Mouse (Mus musculus) MEL (cell line): ENCODE results near the gene Cyfip2. TPM values are rescaled to one million over a fixed set of nuclear protein-coding genes. Genes with fewer than 3 reads are reported as not detected.
A peak's percentile ranks its signal among the peaks of the same experiment; 100 is the strongest.

ENCODE experiments used
- DNase-seq: peaks from one replicate; pipeline ENCODE4 v3.0.0; 2011; ENCODE audit warnings: low read depth, low spot score
- H3K27ac ChIP-seq: 2 replicates; pipeline ENCODE4 v1.5.1; 2012; ENCODE audit warnings: low read depth, mild to moderate bottlenecking, control low read depth, low read length, moderate library complexity; ENCODE audit not compliant: control insufficient read depth
- H3K27me3 ChIP-seq, 2 experiments: fragments of 150-350 bp in 1 of 2; sonication (generic) in 1 of 2; 2 replicates each; pipeline ENCODE4 v1.6.1; 2012; ENCODE audit warnings: low read length in 2 of 2, mild to moderate bottlenecking in 2 of 2, improper control_type of control experiment in 1 of 2, moderate library complexity in 1 of 2; ENCODE audit not compliant: insufficient read depth in 2 of 2, control insufficient read depth in 1 of 2
- H3K36me3 ChIP-seq, 2 experiments: 2 replicates each; pipeline ENCODE4 v1.6.1; 2012 to 2014; ENCODE audit warnings: low read length in 2 of 2, improper control_type of control experiment in 1 of 2, inconsistent platforms in 1 of 2, mild to moderate bottlenecking in 1 of 2; ENCODE audit not compliant: insufficient read depth in 2 of 2, control insufficient read depth in 1 of 2
- H3K4me1 ChIP-seq, 2 experiments: fragments of 150-350 bp in 1 of 2; sonication (generic) in 1 of 2; 2 replicates each; pipeline ENCODE4 v1.6.1; 2012; ENCODE audit warnings: low read length in 2 of 2, improper control_type of control experiment in 1 of 2, mild to moderate bottlenecking in 1 of 2; ENCODE audit not compliant: insufficient read depth in 2 of 2, control insufficient read depth in 1 of 2
- H3K4me3 ChIP-seq, 2 experiments: fragments of 150-350 bp in 1 of 2; sonication (generic) in 1 of 2; 2 replicates each; pipeline ENCODE4 v1.5.1; 2012; ENCODE audit warnings: low read depth in 2 of 2, low read length in 2 of 2, mild to moderate bottlenecking in 2 of 2, moderate library complexity in 2 of 2, control low read depth in 1 of 2, improper control_type of control experiment in 1 of 2; ENCODE audit not compliant: control insufficient read depth in 1 of 2, insufficient read depth in 1 of 2
- H3K79me2 ChIP-seq: 2 replicates; pipeline ENCODE4 v1.6.1; 2012; ENCODE audit warnings: mild to moderate bottlenecking, low read length, moderate library complexity; ENCODE audit not compliant: control insufficient read depth, poor library complexity, insufficient read depth
- H3K9ac ChIP-seq: 2 replicates; pipeline ENCODE4 v1.6.1; 2012; ENCODE audit warnings: low read depth, mild to moderate bottlenecking, control low read depth, low read length, moderate library complexity; ENCODE audit not compliant: control insufficient read depth, poor library complexity, severe bottlenecking
- H3K9me3 ChIP-seq: fragments of 150-350 bp; sonication (generic); replicated peaks from 2 replicates; pipeline ENCODE4 v1.6.1; 2012; ENCODE audit warnings: mild to moderate bottlenecking, low read length, improper control_type of control experiment, moderate library complexity; ENCODE audit not compliant: insufficient read depth
- CTCF ChIP-seq, 3 experiments: IDR thresholded peaks in 2 of 3; conservative IDR thresholded peaks in 1 of 3; 2 replicates each; pipeline ENCODE4 v1.5.1; 2011 to 2012; ENCODE audit warnings: low read length in 3 of 3, low read depth in 2 of 3, mild to moderate bottlenecking in 2 of 3, improper control_type of control experiment in 1 of 3, inconsistent platforms in 1 of 3, mixed read lengths in 1 of 3, moderate library complexity in 1 of 3; ENCODE audit not compliant: control insufficient read depth in 1 of 3, insufficient read depth in 1 of 3, poor library complexity in 1 of 3, severe bottlenecking in 1 of 3
- E2F4 ChIP-seq: IDR thresholded peaks from 2 replicates; pipeline ENCODE4 v1.6.1; 2011; ENCODE audit warnings: low read depth, low read length, improper control_type of control experiment, borderline replicate concordance
- ELF1 ChIP-seq: IDR thresholded peaks from 2 replicates; pipeline ENCODE4 v1.6.1; 2014; ENCODE audit warnings: low read depth, mild to moderate bottlenecking, inconsistent platforms, low read length, improper control_type of control experiment, moderate library complexity
- HCFC1 ChIP-seq: IDR thresholded peaks from 2 replicates; pipeline ENCODE4 v1.6.1; 2012; ENCODE audit warnings: low read depth, mild to moderate bottlenecking, inconsistent platforms, low read length, improper control_type of control experiment, moderate library complexity
- KAT2A ChIP-seq: conservative IDR thresholded peaks from 2 replicates; pipeline ENCODE4 v1.6.1; 2012; ENCODE audit warnings: low read depth, low read length, improper control_type of control experiment, inconsistent platforms
- MAX ChIP-seq: IDR thresholded peaks from 2 replicates; pipeline ENCODE4 v1.6.1; 2011; ENCODE audit warnings: low read length, improper control_type of control experiment
- MEF2A ChIP-seq: IDR thresholded peaks from 2 replicates; pipeline ENCODE4 v1.6.1; 2014; ENCODE audit warnings: low read depth, mild to moderate bottlenecking, inconsistent platforms, low read length, improper control_type of control experiment; ENCODE audit not compliant: poor library complexity, insufficient replicate concordance, severe bottlenecking; ENCODE audit errors: extremely low read depth
- MXI1 ChIP-seq: IDR thresholded peaks from 2 replicates; pipeline ENCODE4 v1.6.1; 2011; ENCODE audit warnings: mild to moderate bottlenecking, low read depth, low read length, improper control_type of control experiment
- NELFE ChIP-seq: IDR thresholded peaks from 2 replicates; pipeline ENCODE4 v1.6.1; 2011; ENCODE audit warnings: low read depth, low read length, improper control_type of control experiment
- NRF1 ChIP-seq: IDR thresholded peaks from 2 replicates; pipeline ENCODE4 v1.6.1; 2014; ENCODE audit warnings: low read depth, mild to moderate bottlenecking, inconsistent platforms, low read length, improper control_type of control experiment, moderate library complexity; ENCODE audit not compliant: poor library complexity, insufficient read depth, severe bottlenecking
- POLR2A ChIP-seq, 2 experiments: IDR thresholded peaks; 2 replicates each; pipeline ENCODE4 v1.6.1; 2011 to 2012; ENCODE audit warnings: low read length in 2 of 2, mild to moderate bottlenecking in 2 of 2, control low read depth in 1 of 2, improper control_type of control experiment in 1 of 2, low read depth in 1 of 2, moderate library complexity in 1 of 2; ENCODE audit not compliant: control insufficient read depth in 1 of 2, insufficient read depth in 1 of 2, poor library complexity in 1 of 2
- POLR2AphosphoS5 ChIP-seq: IDR thresholded peaks from 2 replicates; pipeline ENCODE4 v1.6.1; 2012; ENCODE audit warnings: low read depth, borderline replicate concordance, mild to moderate bottlenecking, inconsistent platforms, low read length, moderate library complexity, mixed read lengths
- SIN3A ChIP-seq: IDR thresholded peaks from 2 replicates; pipeline ENCODE4 v1.6.1; 2012; ENCODE audit warnings: low read length, improper control_type of control experiment, inconsistent platforms
- SMC3 ChIP-seq: IDR thresholded peaks from 2 replicates; pipeline ENCODE4 v1.6.1; 2011; ENCODE audit warnings: low read depth, low read length, improper control_type of control experiment
- USF1 ChIP-seq: IDR thresholded peaks from 2 replicates; pipeline ENCODE4 v1.6.1; 2014; ENCODE audit warnings: low read depth, mild to moderate bottlenecking, inconsistent platforms, low read length, improper control_type of control experiment, moderate library complexity
- USF2 ChIP-seq, 2 experiments: IDR thresholded peaks; 2 replicates each; pipeline ENCODE4 v1.6.1; 2011 to 2012; ENCODE audit warnings: improper control_type of control experiment in 2 of 2, low read length in 2 of 2, borderline replicate concordance in 1 of 2, inconsistent platforms in 1 of 2, low read depth in 1 of 2, mild to moderate bottlenecking in 1 of 2; ENCODE audit not compliant: insufficient read depth in 1 of 2
- ZKSCAN1 ChIP-seq: IDR thresholded peaks from 2 replicates; pipeline ENCODE4 v1.6.1; 2012; ENCODE audit warnings: low read depth, mild to moderate bottlenecking, inconsistent platforms, low read length, improper control_type of control experiment, moderate library complexity
- ZNF384 ChIP-seq: IDR thresholded peaks from 2 replicates; pipeline ENCODE4 v1.6.1; 2012; ENCODE audit warnings: low read depth, mild to moderate bottlenecking, inconsistent platforms, low read length, improper control_type of control experiment
- polyA plus RNA-seq, 2 experiments: library from polyadenylated mRNA; stranded (reverse) in 1 of 2; unstranded in 1 of 2; fragments of >175 nt in 1 of 2; fragments of >200 nt in 1 of 2; gene quantifications; 2 replicates each; pipeline versions ENCODE4 v1.2.1 to v1.2.4; 2012; ENCODE audit warnings: low replicate concordance in 2 of 2, low read depth in 1 of 2; ENCODE audit not compliant: insufficient read length in 2 of 2, insufficient read depth in 1 of 2, missing spikeins in 1 of 2
- total RNA-seq: library from RNA; depleted of rRNA; stranded (reverse); fragments of 300-350 nt; gene quantifications from 2 replicates; pipeline ENCODE4 v1.2.3, GENCODE M21; 2012

Gene Cyfip2
- total and polyA plus RNA-seq, 3 experiments = 9.9 to 31.8 (median 18.9) TPM

- Histone ChIP-seq H3K27ac (no peak overlapping the region), H3K9me3 (no peaks in the 10 kb centered on the region), H3K27me3 (peaks cover 2 to 7% of the 10 kb centered on the region in 2 experiments), H3K36me3 (no peaks in the 10 kb centered on the region), H3K9ac (no peak overlapping the region), H3K4me3 (no peak overlapping the region), H3K4me1 (peaks cover 0 to 3% of the 10 kb centered on the region in 2 experiments; a peak in 1 of 4 replicates), H3K79me2 (no peaks in the 10 kb centered on the region)
- no peak for TF ChIP-seq ZKSCAN1
- TF ChIP-seq POLR2AphosphoS5 = no peak
- DNase-seq = no peak
Observed at GRCm38 (mm10) chr11:46347756-46348155, 35.1 kb upstream of the Cyfip2 start.

GRCm38 (mm10) chr11:46343886-46344546 lies 31.4 kb upstream of the Cyfip2 start:
- no peak overlapping the region for H3K27ac ChIP-seq
- no peaks in the 10 kb centered on the region for H3K9me3 ChIP-seq
- no peak overlapping the region for H3K4me3 ChIP-seq
- no peaks in the 10 kb centered on the region for H3K79me2 ChIP-seq
- H3K27me3 ChIP-seq = peaks cover 2 to 7% of the 10 kb centered on the region in 2 experiments
- peak; percentile 38; the same call in 1 of the 2 replicates for TF ChIP-seq MAX
- no peak for TF ChIP-seq HCFC1
- H3K36me3 ChIP-seq = no peaks in the 10 kb centered on the region
- H3K4me1 ChIP-seq = peaks cover 0 to 3% of the 10 kb centered on the region in 2 experiments; a peak in 1 of 4 replicates
- DNase-seq = peak; percentile 17
- no peak overlapping the region for H3K9ac ChIP-seq

DNA sequence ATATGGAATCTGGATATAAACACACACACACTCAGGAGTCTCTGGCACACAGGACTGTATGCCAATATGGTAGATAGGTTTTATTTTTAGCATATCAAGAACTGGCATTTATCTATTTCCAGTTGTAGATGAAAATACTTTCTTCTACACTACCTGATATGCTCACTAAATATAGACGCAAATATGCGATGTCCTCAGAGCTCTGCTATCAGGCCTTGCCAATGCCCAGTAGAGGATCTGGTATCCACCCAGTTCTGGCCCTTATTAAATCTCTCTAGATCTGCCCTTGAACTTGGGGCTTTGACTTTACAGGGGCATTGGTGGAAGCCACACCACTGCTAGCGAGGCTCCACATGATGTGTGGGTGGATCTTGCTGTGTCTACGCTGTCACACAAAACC lies 29.3 kb upstream of the Cyfip2 start:
- DNase-seq = no peak
- no peak overlapping the region for H3K4me3 ChIP-seq
- H3K4me1 ChIP-seq = peaks cover 0 to 3% of the 10 kb centered on the region in 2 experiments; a peak in 1 of 4 replicates
- no peak for TF ChIP-seq ZKSCAN1
- TF ChIP-seq SMC3 = no peak
- TF ChIP-seq POLR2AphosphoS5 = no peak
- no peaks in the 10 kb centered on the region for H3K9me3 ChIP-seq
- H3K79me2 ChIP-seq = no peaks in the 10 kb centered on the region
- peaks cover 2 to 4% of the 10 kb centered on the region in 2 experiments for H3K27me3 ChIP-seq
- no peaks in the 10 kb centered on the region for H3K36me3 ChIP-seq
- no peak overlapping the region for H3K9ac ChIP-seq
- H3K27ac ChIP-seq = no peak overlapping the region

DNA sequence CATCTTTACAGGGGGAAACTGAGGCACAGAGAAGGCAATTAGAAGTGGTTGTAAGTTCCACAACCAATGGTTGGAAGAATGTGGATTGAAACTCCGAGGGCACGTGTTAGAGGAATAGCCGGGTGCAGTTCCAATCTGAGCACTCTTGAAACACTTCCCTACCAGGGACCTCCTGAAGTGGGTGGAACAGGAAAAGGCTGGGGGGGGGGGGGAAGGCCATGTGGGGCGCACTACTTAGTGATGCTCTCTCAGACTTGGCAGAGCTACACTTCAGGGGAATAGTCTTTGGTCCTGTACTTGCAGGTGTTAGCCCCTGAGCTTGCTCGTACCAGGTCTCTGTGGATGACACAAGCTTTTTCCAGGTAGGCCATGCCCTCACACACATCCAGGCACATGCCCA lies 23.4 kb upstream of the Cyfip2 start:
- H3K4me3 ChIP-seq = no peak overlapping the region
- no peak for DNase-seq
- no peak overlapping the region for H3K27ac ChIP-seq
- no peaks in the 10 kb centered on the region for H3K9me3 ChIP-seq
- no peak overlapping the region for H3K9ac ChIP-seq
- no peaks in the 10 kb centered on the region for H3K4me1 ChIP-seq
- no peaks in the 10 kb centered on the region for H3K79me2 ChIP-seq
- peaks cover 0 to 2% of the 10 kb centered on the region in 2 experiments; a peak in 2 of 4 replicates for H3K27me3 ChIP-seq
- no peaks in the 10 kb centered on the region for H3K36me3 ChIP-seq
- TF ChIP-seq SMC3 (no peak), USF2 (IDR thresholded peaks at IDR 0.05; ENCODE audit: borderline replicate concordance in 1 of 2, insufficient read depth in 1 of 2, low read depth in 1 of 2, low read length in 2 of 2) (no peak), NRF1 (no peak), HCFC1 (no peak), USF1 (no peak), MXI1 (no peak), POLR2A (IDR thresholded peaks at IDR 0.05; ENCODE audit: control insufficient read depth in 1 of 2, insufficient read depth in 1 of 2, low read depth in 1 of 2, low read length in 2 of 2, poor library complexity in 1 of 2) (no peak), CTCF (IDR thresholded peaks at IDR 0.05 in 2 of 3, conservative IDR thresholded peaks at IDR 0.05 in 1 of 3; ENCODE audit: control insufficient read depth in 1 of 3, insufficient read depth in 1 of 3, low read depth in 2 of 3, low read length in 3 of 3, poor library complexity in 1 of 3, severe bottlenecking in 1 of 3) (no peak), E2F4 (no peak), ELF1 (no peak), SIN3A (no peak), MEF2A (no peak), NELFE (no peak), ZNF384 (no peak), KAT2A (no peak), POLR2AphosphoS5 (no peak)
